Mouse (Mus musculus) liver, adult 2 months (tissue): Measurements from ENCODE around the gene Kynu.

ENCODE experiments used
- CTCF ChIP-seq: fragments of 200-500 bp; IDR thresholded peaks from 2 replicates; pipeline ENCODE4 v1.5.1; 2011; ENCODE audit warnings: low read depth, low read length, control low read depth
- POLR2A ChIP-seq: fragments of 200-500 bp; IDR thresholded peaks from 2 replicates; pipeline ENCODE4 v1.6.1; 2011; ENCODE audit warnings: low read length, control low read depth; ENCODE audit not compliant: insufficient read depth; ENCODE audit errors: extremely low read depth

DNA sequence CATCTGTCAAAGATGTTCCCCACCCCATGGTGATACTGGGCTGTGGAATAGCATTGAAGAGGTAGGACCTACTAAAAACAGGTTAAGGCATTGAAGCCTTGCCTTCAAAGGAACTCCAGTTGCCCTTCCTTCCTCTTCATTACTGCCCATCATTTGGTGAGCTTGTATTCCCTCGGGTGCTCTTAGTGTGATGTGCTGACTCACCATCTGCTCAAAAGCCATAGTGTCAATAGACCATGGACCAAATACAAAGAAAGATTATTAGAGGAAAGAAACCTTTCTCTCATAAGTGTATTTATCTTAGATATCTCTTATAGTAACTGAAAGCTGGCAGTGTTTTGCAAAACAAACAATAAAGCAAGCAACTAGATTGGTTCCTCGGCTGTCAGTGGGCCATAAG lies 20.7 kb upstream of the Kynu start:
- TF ChIP-seq CTCF (no peak), POLR2A (no peak)
